Mouse (Mus musculus) testis, adult 2 months (tissue): ENCODE results near the gene Zfp346. TPM values are rescaled to one million over a fixed set of nuclear protein-coding genes. Genes with fewer than 3 reads are reported as not detected.
"Not testable (repeated sequence)": the region's sequence is repeated elsewhere in the genome, so short reads cannot be mapped to it uniquely, and the experiment has no call there.

ENCODE experiments used
- H3K27ac ChIP-seq: fragments of 200-500 bp; 2 replicates; pipeline ENCODE4 v1.5.1; 2012; ENCODE audit warnings: low read depth, low read length; ENCODE audit not compliant: control insufficient read depth, insufficient read depth
- H3K27me3 ChIP-seq: fragments of 200-500 bp; 2 replicates; pipeline ENCODE4 v1.6.1; 2012; ENCODE audit warnings: mild to moderate bottlenecking, low read length, moderate library complexity; ENCODE audit not compliant: control insufficient read depth, insufficient read depth
- H3K36me3 ChIP-seq: fragments of 200-500 bp; 2 replicates; pipeline ENCODE4 v1.6.1; 2012; ENCODE audit warnings: mild to moderate bottlenecking, low read length; ENCODE audit not compliant: control insufficient read depth, insufficient read depth
- H3K4me1 ChIP-seq: fragments of 200-500 bp; 2 replicates; pipeline ENCODE4 v1.6.1; 2012; ENCODE audit warnings: low read length; ENCODE audit not compliant: control insufficient read depth, insufficient read depth
- H3K4me3 ChIP-seq: fragments of 200-500 bp; 2 replicates; pipeline ENCODE4 v1.5.1; 2012; ENCODE audit warnings: low read depth, mild to moderate bottlenecking, low read length, moderate library complexity, mixed read lengths; ENCODE audit not compliant: control insufficient read depth
- CTCF ChIP-seq: fragments of 200-500 bp; IDR thresholded peaks from 2 replicates; pipeline ENCODE4 v1.5.1; 2012; ENCODE audit warnings: low read depth, mild to moderate bottlenecking, inconsistent platforms, low read length, moderate library complexity; ENCODE audit not compliant: control insufficient read depth, insufficient read depth, insufficient replicate concordance
- POLR2A ChIP-seq: fragments of 200-500 bp; IDR thresholded peaks from 2 replicates; pipeline ENCODE4 v1.6.1; 2012; ENCODE audit warnings: low read depth, mild to moderate bottlenecking, inconsistent platforms, low read length, moderate library complexity; ENCODE audit not compliant: control insufficient read depth
- polyA plus RNA-seq: library from polyadenylated mRNA; depleted of rRNA; stranded (reverse); fragments of >200 nt; gene quantifications from 2 replicates; pipeline ENCODE4 v1.2.3, GENCODE M21; 2012; rRNA removed

Zfp346 gene
- polyA plus RNA-seq = 27.4 and 28.4 TPM in 2 replicates

- H3K36me3 ChIP-seq = peaks cover 1% of the 10 kb centered on the region; the same call in 1 of the 2 replicates
- peak within 1 kb of the TSS; percentile 85 for H3K27ac ChIP-seq
- TF ChIP-seq POLR2A (peak; percentile 99), CTCF (0 out of 2 replicates have a peak, but pooled peaks have one; percentile 3)
- peak within 1 kb of the TSS; percentile 89 for H3K4me3 ChIP-seq
- H3K27me3 ChIP-seq = no peaks in the 10 kb centered on the region
- H3K4me1 ChIP-seq = peaks cover 5% of the 10 kb centered on the region
Observed at GRCm38 (mm10) chr13:55105045-55105952, at the start of gene Zfp346. Gene Zfp346 (plus strand): TSS chr13:55105311.

- TF ChIP-seq CTCF (peak; percentile 37; the same call in 1 of the 2 replicates), POLR2A (no peak)
- H3K27ac ChIP-seq = no peak overlapping the region
- H3K36me3 ChIP-seq = no peaks in the 10 kb centered on the region
- no peaks in the 10 kb centered on the region for H3K4me1 ChIP-seq
- H3K27me3 ChIP-seq = no peaks in the 10 kb centered on the region
- H3K4me3 ChIP-seq = no peak overlapping the region
Observed at GRCm38 (mm10) chr13:55058042-55058441, 47.1 kb upstream of the Zfp346 start.

- no peak overlapping the region for H3K27ac ChIP-seq
- no peaks in the 10 kb centered on the region for H3K4me1 ChIP-seq
- H3K27me3 ChIP-seq = no peaks in the 10 kb centered on the region
- H3K36me3 ChIP-seq = no peaks in the 10 kb centered on the region
- H3K4me3 ChIP-seq = no peak overlapping the region
- no peak for TF ChIP-seq POLR2A
- no peak for TF ChIP-seq CTCF
Observed at GRCm38 (mm10) chr13:55063276-55063675, 41.8 kb upstream of the Zfp346 start.

GRCm38 (mm10) chr13:55069719-55070118 lies 35.4 kb upstream of the Zfp346 start:
- Histone ChIP-seq H3K27ac (no peak overlapping the region), H3K36me3 (no peaks in the 10 kb centered on the region), H3K4me1 (no peaks in the 10 kb centered on the region), H3K4me3 (no peak overlapping the region), H3K27me3 (no peaks in the 10 kb centered on the region)
- TF ChIP-seq POLR2A = no peak
- TF ChIP-seq CTCF = no peak

GRCm38 (mm10) chr13:55071322-55071721 lies 33.8 kb upstream of the Zfp346 start:
- no peak overlapping the region for H3K27ac ChIP-seq
- TF ChIP-seq POLR2A = no peak
- no peak for TF ChIP-seq CTCF
- no peaks in the 10 kb centered on the region for H3K4me1 ChIP-seq
- H3K4me3 ChIP-seq = no peak overlapping the region
- no peaks in the 10 kb centered on the region for H3K36me3 ChIP-seq
- no peaks in the 10 kb centered on the region for H3K27me3 ChIP-seq

- TF ChIP-seq POLR2A = no peak
- no peak for TF ChIP-seq CTCF
- Histone ChIP-seq H3K4me3 (no peak overlapping the region), H3K27me3 (no peaks in the 10 kb centered on the region), H3K4me1 (no peaks in the 10 kb centered on the region), H3K36me3 (no peaks in the 10 kb centered on the region), H3K27ac (no peak overlapping the region)
Observed at GRCm38 (mm10) chr13:55075597-55075996, 29.5 kb upstream of the Zfp346 start.

- Histone ChIP-seq H3K4me1 (no peaks in the 10 kb centered on the region), H3K4me3 (no peak overlapping the region), H3K27me3 (no peaks in the 10 kb centered on the region), H3K27ac (no peak overlapping the region), H3K36me3 (no peaks in the 10 kb centered on the region)
- TF ChIP-seq POLR2A (no peak), CTCF (no peak)
Observed at GRCm38 (mm10) chr13:55092588-55092987, 12.5 kb upstream of the Zfp346 start.

- not testable (repeated sequence) for H3K4me1 ChIP-seq, H3K4me3 ChIP-seq, H3K27ac ChIP-seq, H3K27me3 ChIP-seq, H3K36me3 ChIP-seq
Observed at GRCm38 (mm10) chr13:55097841-55098240, 7.3 kb upstream of the Zfp346 start.
